Mouse (Mus musculus) heart, postnatal 0 days (tissue): ENCODE measurements around the gene Rptor.

Experiments used
- CTCF ChIP-seq: IDR thresholded peaks from 2 replicates; pipeline ENCODE4 v1.5.1; 2016; ENCODE audit warnings: antibody characterized with exemption, control low read depth, low read depth
- EP300 ChIP-seq: IDR thresholded peaks from 2 replicates; pipeline ENCODE4 v1.6.1; 2016; ENCODE audit warnings: antibody characterized with exemption, low read depth

GRCm38 (mm10) chr11:119941794-119942193 is 339.1 kb downstream of the Rptor start:
- TF ChIP-seq CTCF: no peak
- TF ChIP-seq EP300: no peak
